Mouse (Mus musculus) stomach, postnatal 0 days (tissue): ENCODE results near the gene Ddrgk1. TPM values are rescaled to one million over a fixed set of nuclear protein-coding genes. Genes with fewer than 3 reads are reported as not detected.
A peak's percentile ranks its signal among the peaks of the same experiment; 100 is the strongest.

Experiments used
- ATAC-seq: fragments of 200-750 bp; cut with Nextera tagmentation; 2 replicates; pipeline ENCODE4 v1.8.0; 2017; ENCODE audit not compliant: low FRiP score, low TSS enrichment
- DNase-seq: peaks from one replicate; pipeline ENCODE4 v3.0.0-alpha.2; 2016; ENCODE audit warnings: low spot score
- H3K27ac ChIP-seq: fragments of 300-500 bp; sonication (generic); replicated peaks from 2 replicates; pipeline ENCODE4 v1.5.1; 2014; ENCODE audit warnings: mild to moderate bottlenecking, control low read depth
- H3K27me3 ChIP-seq: fragments of 300-500 bp; sonication (generic); 2 replicates; pipeline ENCODE4 v1.6.1; 2014; ENCODE audit warnings: low read length; ENCODE audit not compliant: control insufficient read depth, insufficient read depth
- H3K36me3 ChIP-seq: fragments of 300-500 bp; sonication (generic); 2 replicates; pipeline ENCODE4 v1.6.1; 2014; ENCODE audit warnings: low read length, mixed read lengths; ENCODE audit not compliant: control insufficient read depth, insufficient read depth
- H3K4me1 ChIP-seq: fragments of 300-500 bp; sonication (generic); replicated peaks from 2 replicates; pipeline ENCODE4 v1.6.1; 2014; ENCODE audit warnings: antibody characterized with exemption; ENCODE audit not compliant: control insufficient read depth, insufficient read depth
- H3K4me2 ChIP-seq: fragments of 300-500 bp; sonication (generic); replicated peaks from 2 replicates; pipeline ENCODE4 v1.6.1; 2014; ENCODE audit warnings: low read depth, mild to moderate bottlenecking, control low read depth, moderate library complexity
- H3K4me3 ChIP-seq: fragments of 300-500 bp; sonication (generic); 2 replicates; pipeline ENCODE4 v1.5.1; 2014; ENCODE audit warnings: low read depth, low read length, control low read depth
- H3K9ac ChIP-seq: fragments of 300-500 bp; sonication (generic); 2 replicates; pipeline ENCODE4 v1.6.1; 2014; ENCODE audit warnings: mild to moderate bottlenecking, low read length, control low read depth, mixed read lengths
- H3K9me3 ChIP-seq: fragments of 300-500 bp; sonication (generic); 2 replicates; pipeline ENCODE4 v1.6.1; 2016; ENCODE audit warnings: low read length; ENCODE audit not compliant: control insufficient read depth
- CTCF ChIP-seq: IDR thresholded peaks from 2 replicates; pipeline ENCODE4 v1.5.1; 2016; ENCODE audit warnings: antibody characterized with exemption, low read depth, mild to moderate bottlenecking, moderate library complexity
- EP300 ChIP-seq: optimal IDR thresholded peaks from 2 replicates; pipeline ENCODE3; 2016; ENCODE audit warnings: antibody characterized with exemption
- WGBS: fragments of 180-500 bp; shearing (Covaris S2); extraction: QIAGEN DNeasy Blood & Tissue Kit; methylation state at CpG from one replicate; pipeline ENCODE4 v1.1.7; 2014; 5-methylcytosine and 5-hydroxymethylcytosine counted together
- polyA plus RNA-seq: library from polyadenylated mRNA; unstranded; fragments of >200 nt; fragmentation: Nextera tagmentation; extraction: Ambion mirVana; gene quantifications from 2 replicates; pipeline ENCODE4 v1.2.1, GENCODE M21; 2015

The Ddrgk1 gene
- polyA plus RNA-seq, 1 experiment from 2014 or later, result 85.0 TPM

GRCm38 (mm10) chr2:130681531-130681930 is 17.1 kb upstream of the Ddrgk1 start:
- no peaks in the 10 kb centered on the region for H3K27me3 ChIP-seq
- H3K4me3 ChIP-seq, result no peak overlapping the region
- no peaks in the 10 kb centered on the region for H3K4me1 ChIP-seq
- H3K36me3 ChIP-seq, result peaks cover 13% of the 10 kb centered on the region
- no peak overlapping the region for H3K4me2 ChIP-seq
- no peak overlapping the region for H3K9ac ChIP-seq
- no peaks in the 10 kb centered on the region for H3K9me3 ChIP-seq
- 73% methylated on average over 3 of the region's 3 CpGs for WGBS
- TF ChIP-seq CTCF (no peak), EP300 (no peak)
- H3K27ac ChIP-seq, result no peak overlapping the region
- ATAC-seq (no peak), DNase-seq (no peak)

DNA sequence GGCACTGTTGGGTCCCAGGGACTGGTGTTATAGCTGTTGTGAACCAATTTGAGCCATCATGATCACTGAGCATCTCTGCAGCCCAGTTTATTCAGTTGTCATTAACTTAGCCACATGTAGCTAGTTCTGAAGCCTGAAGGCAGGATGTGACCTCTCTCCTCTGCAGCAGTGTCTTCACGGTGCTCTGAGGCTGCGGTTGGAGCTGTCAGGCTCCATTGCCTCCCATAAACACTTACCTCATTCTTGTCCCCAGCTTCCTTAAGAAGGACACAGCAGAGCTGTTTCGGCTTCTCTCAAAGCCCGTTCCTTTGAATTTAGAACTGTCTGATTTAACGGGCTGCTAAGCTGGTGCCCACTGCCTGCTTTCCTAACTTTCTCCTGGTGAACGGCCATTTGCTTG is 15.4 kb upstream of the Ddrgk1 start:
- Histone ChIP-seq H3K9ac (no peak overlapping the region), H3K4me2 (no peak overlapping the region), H3K36me3 (peaks cover 26% of the 10 kb centered on the region), H3K4me1 (no peaks in the 10 kb centered on the region), H3K27ac (no peak overlapping the region), H3K9me3 (no peaks in the 10 kb centered on the region), H3K27me3 (no peaks in the 10 kb centered on the region), H3K4me3 (no peak overlapping the region)
- no peak for ATAC-seq
- 95% methylated on average over 6 of the region's 6 CpGs for WGBS
- no peak for DNase-seq
- TF ChIP-seq CTCF (no peak), EP300 (no peak)

DNA sequence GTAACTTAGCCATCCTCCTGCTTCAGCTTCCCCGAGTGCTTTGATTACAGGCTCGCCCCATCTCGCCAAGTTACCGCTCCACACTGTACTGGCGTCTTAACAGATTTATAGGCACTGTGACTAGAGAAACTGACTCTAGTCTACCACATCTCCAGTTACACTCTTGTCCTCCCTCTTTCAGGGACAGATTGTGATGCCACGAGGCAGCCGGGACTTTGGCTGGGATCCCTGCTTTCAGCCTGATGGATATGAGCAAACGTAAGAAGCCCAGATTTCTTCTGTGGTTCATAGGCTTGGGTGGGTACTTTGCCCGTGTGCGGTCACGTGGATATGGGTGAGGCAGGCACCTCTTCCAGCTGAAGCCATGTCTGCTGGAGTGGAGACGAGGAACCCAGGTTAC is 14.7 kb upstream of the Ddrgk1 start:
- no peak for ATAC-seq
- WGBS, result 92% methylated on average over 12 of the region's 12 CpGs
- no peak for DNase-seq
- no peak overlapping the region for H3K9ac ChIP-seq
- TF ChIP-seq CTCF (no peak), EP300 (no peak)
- no peak overlapping the region for H3K4me2 ChIP-seq
- H3K36me3 ChIP-seq, result peaks cover 26% of the 10 kb centered on the region
- H3K27ac ChIP-seq, result no peak overlapping the region
- H3K9me3 ChIP-seq, result no peaks in the 10 kb centered on the region
- H3K4me1 ChIP-seq, result no peaks in the 10 kb centered on the region
- no peaks in the 10 kb centered on the region for H3K27me3 ChIP-seq
- H3K4me3 ChIP-seq, result no peak overlapping the region

DNA sequence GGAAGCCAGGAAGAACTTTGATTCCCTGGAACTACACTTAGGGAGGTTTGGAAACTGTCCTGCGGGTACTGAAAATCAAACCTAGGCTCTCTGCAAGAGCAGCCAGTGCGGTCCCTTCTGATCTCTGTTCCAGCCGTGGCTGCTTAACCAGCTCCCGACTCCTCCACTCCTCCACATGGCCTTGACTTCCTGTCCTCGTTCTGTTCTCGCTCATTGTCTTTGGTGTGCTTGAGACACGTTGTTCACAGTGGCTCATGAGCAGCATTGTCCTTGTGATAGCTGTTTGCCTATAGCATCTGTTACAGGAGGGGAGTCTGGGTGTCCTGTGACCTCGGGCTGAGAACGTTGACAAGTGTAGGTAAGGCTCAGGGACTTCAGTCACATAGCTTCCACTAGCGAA is 12.8 kb upstream of the Ddrgk1 start:
- no peak overlapping the region for H3K9ac ChIP-seq
- no peaks in the 10 kb centered on the region for H3K27me3 ChIP-seq
- TF ChIP-seq EP300 (no peak), CTCF (no peak)
- DNase-seq (no peak), ATAC-seq (no peak)
- no peak overlapping the region for H3K4me3 ChIP-seq
- H3K27ac ChIP-seq, result no peak overlapping the region
- H3K36me3 ChIP-seq, result peaks cover 36% of the 10 kb centered on the region
- no peaks in the 10 kb centered on the region for H3K4me1 ChIP-seq
- H3K4me2 ChIP-seq, result no peak overlapping the region
- no peaks in the 10 kb centered on the region for H3K9me3 ChIP-seq
- WGBS, result 89% methylated on average over 10 of the region's 10 CpGs

DNA sequence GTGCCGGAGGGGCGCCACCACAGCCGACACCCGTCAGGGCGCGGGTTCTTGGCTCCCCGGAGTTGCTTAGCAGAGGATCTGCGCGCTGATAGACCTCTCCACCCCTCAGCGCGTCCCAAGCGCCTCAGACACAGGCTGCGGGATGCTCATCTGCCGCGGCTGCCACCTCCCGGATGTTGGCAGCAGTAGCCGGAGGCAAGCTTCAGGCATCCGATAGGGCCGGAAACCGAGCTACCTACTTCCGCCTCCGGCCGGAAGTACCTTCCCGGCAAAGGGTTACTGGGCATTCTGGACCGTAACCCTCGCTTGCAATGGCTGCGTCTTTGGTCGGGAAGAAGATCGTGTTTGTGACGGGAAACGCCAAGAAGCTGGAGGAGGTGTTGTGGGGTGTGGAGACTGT is 3.1 kb upstream of the Ddrgk1 start, which contains the start of gene Itpa:
Gene Itpa, plus strand, starts transcription at position 52 of the 400 bp plus-strand sequence.
- H3K36me3 ChIP-seq, result peaks cover 6% of the 10 kb centered on the region
- peak within 1 kb of the TSS; percentile 84 for H3K4me2 ChIP-seq
- under 1% methylated on average over 31 of the region's 31 CpGs for WGBS
- H3K27ac ChIP-seq, result peak within 1 kb of the TSS; percentile 83
- DNase-seq, result peak; percentile 85
- peak within 1 kb of the TSS; percentile 71 for H3K9ac ChIP-seq
- no peaks in the 10 kb centered on the region for H3K27me3 ChIP-seq
- ATAC-seq, result peak; percentile 78
- no peaks in the 10 kb centered on the region for H3K9me3 ChIP-seq
- H3K4me3 ChIP-seq, result peak within 1 kb of the TSS; percentile 57
- TF ChIP-seq EP300 (no peak), CTCF (peak; percentile 78)
- H3K4me1 ChIP-seq, result peaks cover 9% of the 10 kb centered on the region; the same call in 1 of the 2 replicates

DNA sequence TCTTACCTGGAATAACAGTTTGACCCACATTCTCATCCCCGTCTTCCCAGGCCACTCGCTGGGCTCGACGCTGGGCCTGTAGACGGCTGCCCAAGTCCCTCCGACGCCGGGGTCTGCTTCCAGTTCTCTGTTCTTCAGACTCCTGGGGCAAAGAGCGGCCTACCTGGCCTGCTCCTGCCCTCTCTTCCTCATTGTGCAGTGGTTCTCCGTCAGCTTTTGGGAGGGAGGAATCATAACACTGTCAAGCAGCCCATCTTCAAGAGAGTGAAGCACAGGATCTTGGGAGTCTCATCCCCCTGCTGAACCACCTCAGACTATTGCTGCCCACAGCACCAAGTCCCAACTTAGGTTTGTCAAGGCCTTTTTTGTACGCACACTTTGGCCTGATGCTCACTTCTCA is 1.1 kb downstream of the Ddrgk1 start:
- Histone ChIP-seq H3K27ac (no peak overlapping the region), H3K9me3 (no peaks in the 10 kb centered on the region), H3K4me1 (peaks cover 7% of the 10 kb centered on the region; the same call in 1 of the 2 replicates), H3K36me3 (peaks cover 17% of the 10 kb centered on the region), H3K9ac (peak overlapping the region; percentile 74), H3K27me3 (no peaks in the 10 kb centered on the region), H3K4me3 (0 out of 2 replicates have a peak overlapping the region, but pooled peaks have one; percentile 54), H3K4me2 (peak overlapping the region; percentile 70)
- no peak for ATAC-seq
- TF ChIP-seq EP300, result no peak
- no peak for TF ChIP-seq CTCF
- DNase-seq, result no peak
- 88% methylated on average over 11 of the region's 11 CpGs for WGBS
